Mouse (Mus musculus) c-Kit-positive CD71-positive TER-119-positive erythroid progenitor cells, embryonic 14.5 days (primary cell): Measurements from ENCODE around the gene Gm20878.
"Not testable (repeated sequence)": the region's sequence is repeated elsewhere in the genome, so short reads cannot be mapped to it uniquely, and the experiment has no call there.

Experiments used
- DNase-seq: peaks from one replicate; pipeline ENCODE4 v3.0.0-alpha.2; 2013; ENCODE audit warnings: low spot score

Gm20878 gene

GRCm38 (mm10) chr4:41941272-41941671, at the start of gene Gm20878:
TSS of gene Gm20878 (plus strand) at chr4:41941572.
- not testable (repeated sequence) for DNase-seq

GRCm38 (mm10) chr4:41903310-41903709, 38.1 kb upstream of the Gm20878 start, which contains the start of gene Gm21541:
TSS of gene Gm21541 (plus strand) at chr4:41903610.
- DNase-seq = not testable (repeated sequence)

GRCm38 (mm10) chr4:41965758-41966157, 24.4 kb downstream of the Gm20878 start, which contains the start of gene Fam205a4:
TSS of gene Fam205a4 (plus strand) at chr4:41966058.
- DNase-seq = not testable (repeated sequence)
